Mouse (Mus musculus) E14TG2a.4 (cell line): ENCODE data around the gene Gm8369.

ENCODE experiments used
- CTCF ChIP-seq: conservative IDR thresholded peaks from 2 replicates; pipeline ENCODE4 v1.5.1; 2014; ENCODE audit warnings: low read length
- NANOG ChIP-seq: IDR thresholded peaks from 2 replicates; pipeline ENCODE4 v1.6.1; 2014; ENCODE audit warnings: borderline replicate concordance, low read length, mixed read lengths

- TF ChIP-seq CTCF (no peak), NANOG (no peak)
These were observed 19.3 kb upstream of the Gm8369 start for GRCm38 (mm10) chr19:11466471-11466870.
